ENCODE assay signal across 10 mouse cellular contexts in the genomic region with DNA sequence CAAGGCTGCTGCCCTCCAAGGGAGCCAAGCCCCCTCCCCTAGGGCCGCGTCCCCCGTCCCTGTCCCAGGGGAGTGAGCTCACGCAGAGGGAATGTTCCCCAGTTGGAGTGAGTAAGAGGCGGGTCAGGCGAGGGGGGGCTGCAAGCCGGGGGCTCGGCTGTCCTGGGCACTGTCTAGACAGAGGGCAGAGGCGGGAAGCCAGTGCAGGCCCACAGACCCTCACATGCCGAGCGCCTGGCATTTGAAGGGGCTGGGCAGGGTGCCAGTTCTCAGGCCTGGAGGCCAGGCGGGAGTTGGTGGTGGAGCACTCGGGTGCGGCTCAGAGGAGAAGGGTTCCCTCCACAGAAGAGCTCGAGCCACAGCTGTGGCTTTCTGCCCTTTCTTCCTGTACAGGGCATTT. TPM values are rescaled to one million over a fixed set of nuclear protein-coding genes. Genes with fewer than 3 reads are reported as not detected.
A peak's percentile ranks its signal among the peaks of the same experiment; 100 is the strongest.
DNase-seq lines count a peak whose midpoint lies in the region; ATAC-seq lines count a peak whose summit lies in the region.
"Had no signal": no experiment of that assay in that cellular context is flagged by ENCODE, and none has a peak within 500 bp of the region (broad histone marks: within the 10 kb centered on the region; RNA-seq: fewer than 3 reads in every experiment).

No protein-coding gene starts in this region.

- no peak for DNase-seq in hindbrain, embryonic 11.5 days (ENCODE audit: low spot score)
- DNase-seq in adrenal gland, postnatal 25 days = peak; percentile 65
- DNase-seq in urinary bladder, adult 2 months (ENCODE audit: low spot score) = peak; percentile 44
- DNase-seq in spleen, postnatal 36 days (ENCODE audit: low spot score in 2 of 2) = no peak
- DNase-seq in yolk sac, embryonic 10.5 days (ENCODE audit: low spot score) = no peak

- H3K9ac ChIP-seq in hindbrain, embryonic 12.5 days = no peak overlapping the region
- H3K9ac ChIP-seq in hindbrain, embryonic 11.5 days (ENCODE audit: low read depth, low read length) = no peak overlapping the region
- H3K9ac ChIP-seq in heart, embryonic 14.5 days (ENCODE audit: low read length) = peak overlapping the region; percentile 73
- H3K9ac ChIP-seq in limb, embryonic 15.5 days = no peak overlapping the region

- 9% methylated on average over 15 of the region's 15 CpGs for WGBS in hindbrain, embryonic 12.5 days
- WGBS in hindbrain, embryonic 11.5 days = 16% methylated on average over 14 of the region's 15 CpGs
- 7% methylated on average over 15 of the region's 15 CpGs for WGBS in heart, embryonic 14.5 days
- WGBS in limb, embryonic 15.5 days = 8% methylated on average over 15 of the region's 15 CpGs

- H3K27me3 ChIP-seq in hindbrain, embryonic 12.5 days = peaks cover 68% of the 10 kb centered on the region
- peaks cover 47% of the 10 kb centered on the region for H3K27me3 ChIP-seq in hindbrain, embryonic 11.5 days (ENCODE audit: control insufficient read depth, insufficient read depth, low read length)
- H3K27me3 ChIP-seq in heart, embryonic 14.5 days (ENCODE audit: control insufficient read depth, insufficient read depth, low read length) = peaks cover 13% of the 10 kb centered on the region
- H3K27me3 ChIP-seq in limb, embryonic 15.5 days = peaks cover 24% of the 10 kb centered on the region

- ATAC-seq in hindbrain, embryonic 12.5 days (ENCODE audit: low FRiP score) = no peak; the same call in 1 of the 2 replicates
- ATAC-seq in hindbrain, embryonic 11.5 days (ENCODE audit: low FRiP score) = no peak
- peak; percentile 36; the same call in 1 of the 2 replicates for ATAC-seq in heart, embryonic 14.5 days (ENCODE audit: insufficient number of reproducible peaks, insufficient read depth, low FRiP score, low read depth)
- ATAC-seq in limb, embryonic 15.5 days (ENCODE audit: insufficient number of reproducible peaks, low FRiP score, low TSS enrichment, low read depth) = no peak

- no peak overlapping the region for H3K27ac ChIP-seq in hindbrain, embryonic 12.5 days
- H3K27ac ChIP-seq in hindbrain, embryonic 11.5 days (ENCODE audit: low read depth, low read length) = no peak overlapping the region
- peak overlapping the region; percentile 74 to 84 for H3K27ac ChIP-seq in heart, embryonic 14.5 days (replicated peaks in 1 of 2; ENCODE audit: control insufficient read depth in 1 of 2, insufficient read depth in 1 of 2, low read depth in 2 of 2, low read length in 2 of 2)
- peak overlapping the region; percentile 51 for H3K27ac ChIP-seq in limb, embryonic 15.5 days

- peak overlapping the region; percentile 54 for H3K4me2 ChIP-seq in hindbrain, embryonic 12.5 days (replicated peaks)
- no peak overlapping the region for H3K4me2 ChIP-seq in hindbrain, embryonic 11.5 days (replicated peaks; ENCODE audit: low read depth, low read length)
- H3K4me2 ChIP-seq in heart, embryonic 14.5 days (ENCODE audit: low read length) = peak overlapping the region; percentile 78
- H3K4me2 ChIP-seq in limb, embryonic 15.5 days = peak overlapping the region; percentile 82

- peaks cover 30% of the 10 kb centered on the region for H3K4me1 ChIP-seq in hindbrain, embryonic 12.5 days
- H3K4me1 ChIP-seq in hindbrain, embryonic 11.5 days (replicated peaks; ENCODE audit: control insufficient read depth, insufficient read depth, low read length) = peaks cover 13% of the 10 kb centered on the region; the same call in 1 of the 2 replicates
- peaks cover 21 to 33% of the 10 kb centered on the region in 2 experiments for H3K4me1 ChIP-seq in heart, embryonic 14.5 days (ENCODE audit: control insufficient read depth in 2 of 2, insufficient read depth in 2 of 2, low read length in 2 of 2)
- peaks cover 47% of the 10 kb centered on the region for H3K4me1 ChIP-seq in limb, embryonic 15.5 days

- no peaks in the 10 kb centered on the region for H3K36me3 ChIP-seq in hindbrain, embryonic 12.5 days
- H3K36me3 ChIP-seq in hindbrain, embryonic 11.5 days (ENCODE audit: control insufficient read depth, insufficient read depth, low read length) = no peaks in the 10 kb centered on the region
- H3K36me3 ChIP-seq in heart, embryonic 14.5 days (ENCODE audit: control insufficient read depth, insufficient read depth, low read length) = no peaks in the 10 kb centered on the region
- H3K36me3 ChIP-seq in limb, embryonic 15.5 days = no peaks in the 10 kb centered on the region

- H3K9me3 ChIP-seq in hindbrain, embryonic 12.5 days (replicated peaks) = no peaks in the 10 kb centered on the region; the same call in 1 of the 2 replicates
- no peaks in the 10 kb centered on the region for H3K9me3 ChIP-seq in hindbrain, embryonic 11.5 days (ENCODE audit: control insufficient read depth, low read length)
- H3K9me3 ChIP-seq in heart, embryonic 14.5 days (ENCODE audit: control insufficient read depth, low read length) = no peaks in the 10 kb centered on the region
- H3K9me3 ChIP-seq in limb, embryonic 15.5 days = no peaks in the 10 kb centered on the region

- H3K4me3 ChIP-seq in hindbrain, embryonic 12.5 days = no peak overlapping the region
- H3K4me3 ChIP-seq in hindbrain, embryonic 11.5 days (ENCODE audit: low read depth, low read length) = no peak overlapping the region
- peak overlapping the region; percentile 7 to 51; a peak in 3 of 4 replicates for H3K4me3 ChIP-seq in heart, embryonic 14.5 days (ENCODE audit: control insufficient read depth in 1 of 2, insufficient read depth in 1 of 2, low read depth in 1 of 2, low read length in 2 of 2)
- peak overlapping the region; percentile 50 for H3K4me3 ChIP-seq in limb, embryonic 15.5 days

RNA-seq across cellular contexts. Expression of gene Fstl3, which starts 0.9 kb away (rescaled TPM):
- 2.3 and 2.7 TPM in 2 replicates for polyA plus RNA-seq in hindbrain, embryonic 12.5 days (2016; fragmentation: Nextera tagmentation; extraction: Ambion mirVana)
- polyA plus RNA-seq in hindbrain, embryonic 11.5 days (2014; fragmentation: Nextera tagmentation; extraction: Ambion mirVana) = 1.5 TPM in 2 replicates
- 8.5 and 10.6 TPM in 2 replicates for total RNA-seq in adrenal gland, postnatal 25 days (2021)
- 19.9 and 21.1 TPM in 2 replicates for polyA plus RNA-seq in heart, embryonic 14.5 days (2014; fragmentation: Nextera tagmentation; extraction: Ambion mirVana)
- polyA plus RNA-seq in limb, embryonic 15.5 days (2015; fragmentation: Nextera tagmentation; extraction: Ambion mirVana) = 21.2 and 22.2 TPM in 2 replicates
- 41.4 and 44.3 TPM in 2 replicates for polyA plus RNA-seq in urinary bladder, adult 2 months (2012; rRNA removed)

RNA-seq across cellular contexts. Expression of gene Rnf126, which starts 11.3 kb away (rescaled TPM):
- polyA plus RNA-seq in hindbrain, embryonic 12.5 days (2016; fragmentation: Nextera tagmentation; extraction: Ambion mirVana) = 103 and 108 TPM in 2 replicates
- polyA plus RNA-seq in hindbrain, embryonic 11.5 days (2014; fragmentation: Nextera tagmentation; extraction: Ambion mirVana) = 79.4 and 80.5 TPM in 2 replicates
- 59.5 and 63.8 TPM in 2 replicates for total RNA-seq in adrenal gland, postnatal 25 days (2021)
- 54.4 and 62.5 TPM in 2 replicates for polyA plus RNA-seq in heart, embryonic 14.5 days (2014; fragmentation: Nextera tagmentation; extraction: Ambion mirVana)
- 93.2 and 104 TPM in 2 replicates for polyA plus RNA-seq in limb, embryonic 15.5 days (2015; fragmentation: Nextera tagmentation; extraction: Ambion mirVana)
- polyA plus RNA-seq in urinary bladder, adult 2 months (2012; rRNA removed) = 54.5 and 59.4 TPM in 2 replicates

RNA-seq across cellular contexts. Expression of gene Prss57, which starts 12.8 kb away (rescaled TPM):
- 0.23 and 0.30 TPM in 2 replicates for polyA plus RNA-seq in hindbrain, embryonic 12.5 days (2016; fragmentation: Nextera tagmentation; extraction: Ambion mirVana)
- 0.13 TPM in 1 of 2 replicates, not detected in the other for polyA plus RNA-seq in hindbrain, embryonic 11.5 days (2014; fragmentation: Nextera tagmentation; extraction: Ambion mirVana)
- not detected in 2 replicates for total RNA-seq in adrenal gland, postnatal 25 days (2021)
- polyA plus RNA-seq in heart, embryonic 14.5 days (2014; fragmentation: Nextera tagmentation; extraction: Ambion mirVana) = 0.08 TPM in 1 of 2 replicates, not detected in the other
- polyA plus RNA-seq in limb, embryonic 15.5 days (2015; fragmentation: Nextera tagmentation; extraction: Ambion mirVana) = 0.10 and 0.12 TPM in 2 replicates
- polyA plus RNA-seq in urinary bladder, adult 2 months (2012; rRNA removed) = 0.47 and 0.49 TPM in 2 replicates
- total RNA-seq: gastrocnemius, postnatal 4 days had no signal

RNA-seq across cellular contexts. Expression of gene Palm, which starts 15.4 kb away (rescaled TPM):
- 189 and 198 TPM in 2 replicates for polyA plus RNA-seq in hindbrain, embryonic 12.5 days (2016; fragmentation: Nextera tagmentation; extraction: Ambion mirVana)
- polyA plus RNA-seq in hindbrain, embryonic 11.5 days (2014; fragmentation: Nextera tagmentation; extraction: Ambion mirVana) = 129 and 132 TPM in 2 replicates
- total RNA-seq in adrenal gland, postnatal 25 days (2021) = 57.1 and 99.3 TPM in 2 replicates
- polyA plus RNA-seq in heart, embryonic 14.5 days (2014; fragmentation: Nextera tagmentation; extraction: Ambion mirVana) = 58.3 and 68.1 TPM in 2 replicates
- polyA plus RNA-seq in limb, embryonic 15.5 days (2015; fragmentation: Nextera tagmentation; extraction: Ambion mirVana) = 79.9 and 84.8 TPM in 2 replicates
- polyA plus RNA-seq in urinary bladder, adult 2 months (2012; rRNA removed) = 52.6 and 77.5 TPM in 2 replicates

RNA-seq across cellular contexts. Expression of gene Fgf22, which starts 23.1 kb away (rescaled TPM):
- polyA plus RNA-seq in hindbrain, embryonic 12.5 days (2016; fragmentation: Nextera tagmentation; extraction: Ambion mirVana) = 0.42 and 0.72 TPM in 2 replicates
- 0.18 and 0.48 TPM in 2 replicates for polyA plus RNA-seq in hindbrain, embryonic 11.5 days (2014; fragmentation: Nextera tagmentation; extraction: Ambion mirVana)
- total RNA-seq in adrenal gland, postnatal 25 days (2021) = not detected in 2 replicates
- polyA plus RNA-seq in heart, embryonic 14.5 days (2014; fragmentation: Nextera tagmentation; extraction: Ambion mirVana) = 0.12 and 0.38 TPM in 2 replicates
- 0.95 and 2.2 TPM in 2 replicates for polyA plus RNA-seq in limb, embryonic 15.5 days (2015; fragmentation: Nextera tagmentation; extraction: Ambion mirVana)
- 0.04 and 0.06 TPM in 2 replicates for polyA plus RNA-seq in urinary bladder, adult 2 months (2012; rRNA removed)
- total RNA-seq: gastrocnemius, postnatal 4 days; neutrophil, adult 5-6 weeks had no signal

Comparison
In these comparisons a context has a peak if more than half of its experiments do, and no peak if none do; other contexts are left out.
1. H3K27ac ChIP-seq: peak in heart, embryonic 14.5 days (2 of 2) and limb, embryonic 15.5 days (single experiment); none in hindbrain, embryonic 12.5 days (single experiment) and hindbrain, embryonic 11.5 days (single experiment).
2. H3K4me3 ChIP-seq: peak in heart, embryonic 14.5 days (2 of 2) and limb, embryonic 15.5 days (single experiment); none in hindbrain, embryonic 12.5 days (single experiment) and hindbrain, embryonic 11.5 days (single experiment).
3. DNase-seq: peak in adrenal gland, postnatal 25 days (single experiment) and urinary bladder, adult 2 months (single experiment); none in hindbrain, embryonic 11.5 days (single experiment), spleen, postnatal 36 days (0 of 2) and yolk sac, embryonic 10.5 days (single experiment).